Mouse (Mus musculus) CH12.LX (cell line): Measurements from ENCODE around the gene Cnpy3. TPM values are rescaled to one million over a fixed set of nuclear protein-coding genes. Genes with fewer than 3 reads are reported as not detected.
A peak's percentile ranks its signal among the peaks of the same experiment; 100 is the strongest.

Experiments
- DNase-seq: peaks from one replicate; pipeline ENCODE4 v3.0.0-alpha.2; 2013; ENCODE audit errors: extremely low read depth
- H3K27ac ChIP-seq: 2 replicates; pipeline ENCODE4 v1.5.1; 2012; ENCODE audit warnings: low read depth, mild to moderate bottlenecking, control low read depth, moderate library complexity; ENCODE audit not compliant: insufficient read depth
- H3K27me3 ChIP-seq: replicated peaks from 2 replicates; pipeline ENCODE3; 2012; ENCODE audit warnings: inconsistent platforms
- H3K36me3 ChIP-seq, 2 experiments: replicated peaks in 1 of 2; 2 replicates each; pipeline versions ENCODE3 to v1.6.1; 2012; ENCODE audit warnings: inconsistent platforms in 1 of 2, low read length in 1 of 2, mild to moderate bottlenecking in 1 of 2, mixed read lengths in 1 of 2, moderate library complexity in 1 of 2; ENCODE audit not compliant: control insufficient read depth in 1 of 2, insufficient read depth in 1 of 2
- H3K4me1 ChIP-seq, 2 experiments: 2 replicates each; pipeline ENCODE4 v1.6.1; 2012; ENCODE audit warnings: inconsistent platforms in 1 of 2, moderate library complexity in 1 of 2; ENCODE audit not compliant: insufficient read depth in 2 of 2, control insufficient read depth in 1 of 2
- H3K4me2 ChIP-seq: 2 replicates; pipeline ENCODE4 v1.6.1; 2012; ENCODE audit warnings: low read depth, mild to moderate bottlenecking, control low read depth; ENCODE audit not compliant: poor library complexity, insufficient read depth, severe bottlenecking
- H3K4me3 ChIP-seq, 3 experiments: fragments of 150-350 bp in 1 of 3; sonication (generic) in 1 of 3; replicated peaks in 1 of 3; 2 replicates each; pipeline versions ENCODE3 to v1.5.1; 2011 to 2012; ENCODE audit warnings: low read depth in 2 of 3, low read length in 2 of 3, mild to moderate bottlenecking in 2 of 3, moderate library complexity in 2 of 3, control low read depth in 1 of 3, improper control_type of control experiment in 1 of 3, inconsistent platforms in 1 of 3, mixed read lengths in 1 of 3; ENCODE audit not compliant: poor library complexity in 1 of 3
- H3K79me2 ChIP-seq: replicated peaks from 2 replicates; pipeline ENCODE4 v1.6.1; 2012; ENCODE audit warnings: mild to moderate bottlenecking, moderate library complexity; ENCODE audit not compliant: control insufficient read depth, poor library complexity, insufficient read depth, severe bottlenecking; ENCODE audit errors: extremely low read depth
- H3K9ac ChIP-seq: 2 replicates; pipeline ENCODE4 v1.6.1; 2012; ENCODE audit warnings: low read depth, mild to moderate bottlenecking, control low read depth, moderate library complexity; ENCODE audit not compliant: insufficient read depth
- H3K9me3 ChIP-seq: replicated peaks from 2 replicates; pipeline ENCODE3; 2012; ENCODE audit warnings: low read length, inconsistent platforms, mixed read lengths
- BHLHE40 ChIP-seq: IDR thresholded peaks from 2 replicates; pipeline ENCODE4 v1.6.1; 2011; ENCODE audit warnings: mild to moderate bottlenecking, low read depth, low read length, improper control_type of control experiment
- CHD1 ChIP-seq: IDR thresholded peaks from 2 replicates; pipeline ENCODE4 v1.6.1; 2012; ENCODE audit warnings: low read depth, low read length, improper control_type of control experiment, inconsistent platforms
- CTCF ChIP-seq, 2 experiments: IDR thresholded peaks in 1 of 2; conservative IDR thresholded peaks in 1 of 2; 2 replicates each; pipeline ENCODE4 v1.5.1; 2011 to 2012; ENCODE audit warnings: low read depth in 2 of 2, low read length in 2 of 2, improper control_type of control experiment in 1 of 2, inconsistent platforms in 1 of 2, mild to moderate bottlenecking in 1 of 2, moderate library complexity in 1 of 2
- E2F4 ChIP-seq: IDR thresholded peaks from 2 replicates; pipeline ENCODE4 v1.6.1; 2011; ENCODE audit warnings: low read depth, low read length, improper control_type of control experiment; ENCODE audit not compliant: insufficient replicate concordance
- EP300 ChIP-seq: IDR thresholded peaks from 2 replicates; pipeline ENCODE4 v1.6.1; 2011; ENCODE audit warnings: low read length, improper control_type of control experiment
- HCFC1 ChIP-seq: IDR thresholded peaks from 2 replicates; pipeline ENCODE4 v1.6.1; 2012; ENCODE audit warnings: low read depth, mild to moderate bottlenecking, inconsistent platforms, low read length, improper control_type of control experiment
- KAT2A ChIP-seq: IDR thresholded peaks from 2 replicates; pipeline ENCODE4 v1.6.1; 2012; ENCODE audit warnings: low read length, improper control_type of control experiment, inconsistent platforms; ENCODE audit not compliant: insufficient replicate concordance
- MAX ChIP-seq: IDR thresholded peaks from 2 replicates; pipeline ENCODE4 v1.6.1; 2011; ENCODE audit warnings: low read length, improper control_type of control experiment
- MAZ ChIP-seq: IDR thresholded peaks from 2 replicates; pipeline ENCODE4 v1.6.1; 2012; ENCODE audit warnings: low read depth, mild to moderate bottlenecking, inconsistent platforms, low read length, improper control_type of control experiment, moderate library complexity
- MXI1 ChIP-seq: IDR thresholded peaks from 2 replicates; pipeline ENCODE4 v1.6.1; 2011; ENCODE audit warnings: mild to moderate bottlenecking, low read depth, low read length, improper control_type of control experiment
- PAX5 ChIP-seq: IDR thresholded peaks from 2 replicates; pipeline ENCODE4 v1.6.1; 2012; ENCODE audit warnings: low read length, inconsistent platforms, mixed read lengths
- POLR2A ChIP-seq: IDR thresholded peaks from 2 replicates; pipeline ENCODE4 v1.6.1; 2011; ENCODE audit warnings: low read depth, mild to moderate bottlenecking, improper control_type of control experiment, low read length
- RAD21 ChIP-seq: IDR thresholded peaks from 2 replicates; pipeline ENCODE4 v1.6.1; 2011; ENCODE audit warnings: low read depth, mild to moderate bottlenecking, low read length, improper control_type of control experiment, moderate library complexity
- SIN3A ChIP-seq: IDR thresholded peaks from 2 replicates; pipeline ENCODE4 v1.6.1; 2012; ENCODE audit warnings: low read length, improper control_type of control experiment, inconsistent platforms
- SMC3 ChIP-seq: IDR thresholded peaks from 2 replicates; pipeline ENCODE4 v1.6.1; 2011; ENCODE audit warnings: low read depth, low read length, improper control_type of control experiment
- TCF12 ChIP-seq: IDR thresholded peaks from 2 replicates; pipeline ENCODE4 v1.6.1; 2014; ENCODE audit warnings: low read depth, mild to moderate bottlenecking, inconsistent platforms, low read length, improper control_type of control experiment
- USF1 ChIP-seq: IDR thresholded peaks from 2 replicates; pipeline ENCODE4 v1.6.1; 2014; ENCODE audit warnings: low read depth, mild to moderate bottlenecking, inconsistent platforms, low read length, improper control_type of control experiment
- USF2 ChIP-seq: conservative IDR thresholded peaks from 2 replicates; pipeline ENCODE4 v1.6.1; 2011; ENCODE audit warnings: low read depth, low read length, improper control_type of control experiment
- ZC3H11A ChIP-seq: IDR thresholded peaks from 2 replicates; pipeline ENCODE4 v1.6.1; 2012; ENCODE audit warnings: low read depth, mild to moderate bottlenecking, inconsistent platforms, low read length, improper control_type of control experiment
- ZKSCAN1 ChIP-seq: IDR thresholded peaks from 2 replicates; pipeline ENCODE4 v1.6.1; 2012; ENCODE audit warnings: low read depth, inconsistent platforms, low read length, improper control_type of control experiment, borderline replicate concordance
- ZMIZ1 ChIP-seq: IDR thresholded peaks from 2 replicates; pipeline ENCODE4 v1.6.1; 2012; ENCODE audit warnings: low read depth, mild to moderate bottlenecking, inconsistent platforms, low read length, improper control_type of control experiment
- ZNF384 ChIP-seq: IDR thresholded peaks from 2 replicates; pipeline ENCODE4 v1.6.1; 2012; ENCODE audit warnings: low read depth, low read length, improper control_type of control experiment, inconsistent platforms
- dilution Hi-C: fragments of 300-500 bp; cut with MboI; formaldehyde crosslinking; loops from 2 replicates; pipeline ENCODE4 v1.14.3; 2020; ENCODE audit warnings: low sequenced_read_pairs; ENCODE audit not compliant: extremely low pct_unique_long_range_greater_than_20kb, extremely low pct_ligation_motif_present
- in situ Hi-C: fragments of 300-500 bp; cut with MboI; formaldehyde crosslinking; loops from 3 replicates; pipeline ENCODE4 v1.14.3; 2019; ENCODE audit warnings: low sequenced_read_pairs, low pct_ligation_motif_present, low pct_unique_long_range_greater_than_20kb, mixed read lengths
- polyA plus RNA-seq: library from polyadenylated mRNA; unstranded; fragments of >175 nt; gene quantifications from 2 replicates; pipeline ENCODE4 v1.2.1, GENCODE M21; 2012; ENCODE audit warnings: low read depth; ENCODE audit not compliant: insufficient read length
- total RNA-seq, 2 experiments: library from RNA; depleted of rRNA; stranded (reverse); fragments of 300-350 nt in 1 of 2; fragments of >200 nt in 1 of 2; gene quantifications; 2 replicates each; pipeline ENCODE4 v1.2.3; 2012 to 2014

The Cnpy3 gene
- total and polyA plus RNA-seq, 3 experiments: 78.6 to 102 (median 94.8) TPM

DNA sequence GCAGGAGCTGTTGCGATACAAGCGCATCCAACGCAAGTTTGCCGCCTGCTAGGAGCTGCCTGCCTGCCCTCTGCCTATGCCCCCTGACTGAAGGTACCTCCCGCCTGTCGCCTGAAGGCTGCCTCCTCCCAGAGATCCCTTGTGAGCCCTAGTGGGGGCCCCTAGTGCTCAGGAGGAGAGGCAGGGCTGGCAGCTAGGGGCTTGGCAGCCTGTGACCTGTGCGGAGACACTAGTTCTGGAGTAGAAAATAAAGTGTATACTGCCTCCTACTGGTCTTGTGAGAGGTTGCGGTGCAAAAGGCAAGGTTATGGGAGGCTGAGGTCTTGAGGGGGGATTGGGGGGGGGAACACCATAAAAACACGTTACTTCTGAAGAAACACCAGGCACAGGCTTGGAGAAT lies 26.7 kb downstream of the Cnpy3 start:
- dilution Hi-C loops: no loop called here
- no peak for DNase-seq
- H3K9me3 ChIP-seq: no peaks in the 10 kb centered on the region
- H3K27me3 ChIP-seq: no peaks in the 10 kb centered on the region
- in situ Hi-C loops: no loop called here
- no peak overlapping the region for H3K4me2 ChIP-seq
- H3K27ac ChIP-seq: no peak overlapping the region
- H3K79me2 ChIP-seq: no peaks in the 10 kb centered on the region
- H3K36me3 ChIP-seq: peaks cover 46 to 75% of the 10 kb centered on the region in 2 experiments
- H3K4me1 ChIP-seq: peaks cover 6 to 11% of the 10 kb centered on the region in 2 experiments
- H3K9ac ChIP-seq: no peak overlapping the region
- TF ChIP-seq HCFC1 (no peak), SMC3 (peak; percentile 68), PAX5 (no peak), MAX (no peak), RAD21 (peak; percentile 74), E2F4 (no peak), CTCF (conservative IDR thresholded peaks at IDR 0.05 in 1 of 2, IDR thresholded peaks at IDR 0.05 in 1 of 2; ENCODE audit: low read depth in 2 of 2, low read length in 2 of 2) (peak; percentile 20 to 78; a peak in 2 of 4 replicates), TCF12 (no peak), ZC3H11A (peak; percentile 25; the same call in 1 of the 2 replicates)
- TF ChIP-seq, all 38 proteins: peak for 4
- H3K4me3 ChIP-seq: no peak overlapping the region

DNA sequence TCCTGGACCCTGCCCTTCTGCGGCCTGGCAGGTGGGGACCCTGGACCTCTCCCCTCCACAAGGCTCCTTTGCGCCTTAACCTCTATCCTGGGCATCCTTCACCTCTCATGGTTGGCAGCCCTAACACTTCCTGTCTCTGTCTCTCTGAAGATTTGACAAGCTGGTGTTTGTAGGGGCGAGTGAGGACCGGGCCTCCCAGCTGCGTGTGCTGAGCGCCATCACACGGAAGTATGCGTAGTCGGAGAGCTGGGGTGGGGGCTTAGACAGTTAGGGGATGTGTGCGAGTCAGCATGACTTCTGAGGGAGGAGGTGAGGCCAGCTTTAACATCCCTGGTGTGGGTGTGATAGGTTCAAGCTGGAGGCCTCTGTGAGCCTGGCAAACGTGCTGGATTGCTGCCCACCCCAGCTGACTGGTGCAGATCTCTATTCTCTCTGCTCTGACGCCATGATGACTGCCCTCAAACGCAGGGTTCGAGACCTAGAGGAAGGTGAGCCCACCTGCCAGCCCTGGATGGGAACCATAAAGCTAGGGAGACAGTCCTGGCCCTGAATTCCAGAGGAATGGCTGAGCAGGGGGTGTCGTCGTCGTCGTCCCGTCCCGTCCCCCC lies 27.4 kb downstream of the Cnpy3 start:
- H3K27ac ChIP-seq: no peak overlapping the region
- no peaks in the 10 kb centered on the region for H3K9me3 ChIP-seq
- TF ChIP-seq EP300 (no peak), HCFC1 (no peak), MXI1 (no peak)
- H3K79me2 ChIP-seq: no peaks in the 10 kb centered on the region
- in situ Hi-C loops: no loop called here
- H3K4me3 ChIP-seq: no peak overlapping the region
- dilution Hi-C loops: no loop called here
- H3K4me1 ChIP-seq: peaks cover 6 to 11% of the 10 kb centered on the region in 2 experiments
- no peaks in the 10 kb centered on the region for H3K27me3 ChIP-seq
- H3K9ac ChIP-seq: no peak overlapping the region
- peaks cover 46 to 80% of the 10 kb centered on the region in 2 experiments for H3K36me3 ChIP-seq
- DNase-seq: no peak
- no peak overlapping the region for H3K4me2 ChIP-seq

DNA sequence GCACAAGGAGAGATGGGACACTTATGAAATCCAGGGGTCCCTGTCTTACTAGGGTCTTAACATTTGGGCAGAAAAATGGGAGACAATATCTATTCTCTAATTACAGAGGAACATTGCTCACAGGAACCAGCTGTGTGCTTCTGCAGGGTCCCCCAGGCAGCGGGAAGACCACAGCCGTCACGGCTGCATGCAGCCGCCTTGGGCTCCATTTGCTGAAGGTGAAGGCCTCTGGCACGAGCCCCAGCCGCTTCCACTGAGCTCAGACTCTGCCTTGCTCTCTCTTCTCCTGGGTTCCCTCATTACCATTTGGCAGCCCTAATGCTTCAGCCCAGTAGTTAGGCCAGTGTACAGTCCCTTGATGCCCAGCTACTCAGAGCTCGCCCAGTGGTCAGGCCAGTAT lies 30.9 kb downstream of the Cnpy3 start:
- dilution Hi-C loops: no loop called here
- H3K9ac ChIP-seq: no peak overlapping the region
- no peaks in the 10 kb centered on the region for H3K9me3 ChIP-seq
- H3K4me3 ChIP-seq: no peak overlapping the region
- no peak overlapping the region for H3K27ac ChIP-seq
- in situ Hi-C loops: no loop called here
- TF ChIP-seq ZKSCAN1 (no peak), KAT2A (no peak), RAD21 (no peak), ZNF384 (no peak), MAZ (no peak), ZMIZ1 (no peak), POLR2A (no peak), USF1 (no peak), SIN3A (no peak), BHLHE40 (no peak), USF2 (no peak), CHD1 (no peak), ZC3H11A (no peak)
- peaks cover 6 to 11% of the 10 kb centered on the region in 2 experiments for H3K4me1 ChIP-seq
- DNase-seq: no peak
- H3K4me2 ChIP-seq: no peak overlapping the region
- H3K79me2 ChIP-seq: no peaks in the 10 kb centered on the region
- peaks cover 43 to 85% of the 10 kb centered on the region in 2 experiments for H3K36me3 ChIP-seq
- H3K27me3 ChIP-seq: no peaks in the 10 kb centered on the region
